Mouse (Mus musculus) kidney, postnatal 0 days (tissue): ENCODE results near the gene Zfp28. TPM values are rescaled to one million over a fixed set of nuclear protein-coding genes. Genes with fewer than 3 reads are reported as not detected.

ENCODE experiments used
- ATAC-seq: fragments of 200-750 bp; cut with Nextera tagmentation; replicated peaks from 2 replicates; pipeline ENCODE4 v1.8.0; 2017; ENCODE audit warnings: low read depth, moderate number of reproducible peaks, moderate TSS enrichment, moderate library complexity; ENCODE audit not compliant: low FRiP score
- DNase-seq: peaks from one replicate; pipeline ENCODE4 v3.0.0-alpha.2; 2016; ENCODE audit warnings: low spot score
- H3K27ac ChIP-seq: fragments of 300-500 bp; sonication (generic); 2 replicates; pipeline ENCODE4 v1.5.1; 2014; ENCODE audit warnings: mild to moderate bottlenecking
- H3K27me3 ChIP-seq: fragments of 300-500 bp; sonication (generic); 2 replicates; pipeline ENCODE4 v1.6.1; 2014; ENCODE audit warnings: low read length, mixed read lengths; ENCODE audit not compliant: insufficient read depth
- H3K36me3 ChIP-seq: fragments of 300-500 bp; sonication (generic); 2 replicates; pipeline ENCODE4 v1.6.1; 2014; ENCODE audit warnings: low read length, mixed read lengths; ENCODE audit not compliant: insufficient read depth
- H3K4me1 ChIP-seq: fragments of 300-500 bp; sonication (generic); replicated peaks from 2 replicates; pipeline ENCODE4 v1.6.1; 2014; ENCODE audit warnings: antibody characterized with exemption, low read length, mixed read lengths; ENCODE audit not compliant: insufficient read depth
- H3K4me2 ChIP-seq: fragments of 300-500 bp; sonication (generic); 2 replicates; pipeline ENCODE4 v1.6.1; 2014; ENCODE audit warnings: mild to moderate bottlenecking, low read length, moderate library complexity, mixed read lengths
- H3K4me3 ChIP-seq: fragments of 300-500 bp; sonication (generic); replicated peaks from 2 replicates; pipeline ENCODE4 v1.5.1; 2014; ENCODE audit warnings: low read depth, low read length
- H3K9ac ChIP-seq: fragments of 300-500 bp; sonication (generic); 2 replicates; pipeline ENCODE4 v1.6.1; 2014; ENCODE audit warnings: low read depth, low read length
- H3K9me3 ChIP-seq: fragments of 300-500 bp; sonication (generic); replicated peaks from 2 replicates; pipeline ENCODE4 v1.6.1; 2016; ENCODE audit warnings: low read length, inconsistent platforms, mixed read lengths
- CTCF ChIP-seq: IDR thresholded peaks from 2 replicates; pipeline ENCODE4 v1.5.1; 2016; ENCODE audit warnings: antibody characterized with exemption, low read depth, mild to moderate bottlenecking, moderate library complexity
- WGBS: fragments of 180-500 bp; shearing (Covaris S2); extraction: QIAGEN DNeasy Blood & Tissue Kit; methylation state at CpG from one replicate; pipeline ENCODE4 v1.1.7; 2014; 5-methylcytosine and 5-hydroxymethylcytosine counted together
- polyA plus RNA-seq: library from polyadenylated mRNA; unstranded; fragments of >200 nt; fragmentation: Nextera tagmentation; extraction: Ambion mirVana; gene quantifications from 2 replicates; pipeline ENCODE4 v1.2.1, GENCODE M21; 2015

Gene Zfp28
- 6.2 and 7.4 TPM in 2 replicates for polyA plus RNA-seq

- no peak within 1 kb of the TSS for H3K27ac ChIP-seq
- peak; percentile 98 for ATAC-seq
Measured at GRCm38 (mm10) chr7:6383044-6383455, at the start of gene Zfp28. Gene Zfp28, plus strand, starts transcription at chr7:6383295.

GRCm38 (mm10) chr7:6339865-6340264, 43.2 kb upstream of the Zfp28 start:
- Histone ChIP-seq H3K27me3 (no peaks in the 10 kb centered on the region), H3K4me1 (no peaks in the 10 kb centered on the region), H3K4me3 (no peak overlapping the region), H3K36me3 (no peaks in the 10 kb centered on the region), H3K9me3 (no peaks in the 10 kb centered on the region), H3K9ac (no peak overlapping the region), H3K27ac (no peak overlapping the region), H3K4me2 (no peak overlapping the region)
- ATAC-seq (no peak), DNase-seq (no peak)
- 80% methylated on average over 5 of the region's 5 CpGs for WGBS
- no peak for TF ChIP-seq CTCF

More at GRCm38 (mm10) chr7:6383044-6383455, at the start of gene Zfp28:
- no peaks in the 10 kb centered on the region for H3K27me3 ChIP-seq
- peak within 1 kb of the TSS; percentile 62 for H3K4me2 ChIP-seq
- peak; percentile 41; the same call in 1 of the 2 replicates for TF ChIP-seq CTCF
- peak within 1 kb of the TSS; percentile 54 for H3K9ac ChIP-seq
- peak; percentile 97 for DNase-seq
- H3K4me1 ChIP-seq, result 0 out of 2 replicates have a peak, but pooled peaks cover 3% of the 10 kb centered on the region
- H3K4me3 ChIP-seq, result peak within 1 kb of the TSS; percentile 50
- H3K36me3 ChIP-seq, result no peaks in the 10 kb centered on the region
- under 1% methylated on average over 28 of the region's 28 CpGs for WGBS
- no peaks in the 10 kb centered on the region for H3K9me3 ChIP-seq

- DNase-seq, result peak; percentile 69
- Histone ChIP-seq H3K36me3 (no peaks in the 10 kb centered on the region), H3K4me2 (peak within 1 kb of the TSS; percentile 64), H3K27me3 (no peaks in the 10 kb centered on the region), H3K9me3 (no peaks in the 10 kb centered on the region), H3K27ac (no peak within 1 kb of the TSS), H3K4me3 (peak within 1 kb of the TSS; percentile 64), H3K4me1 (no peaks in the 10 kb centered on the region), H3K9ac (peak within 1 kb of the TSS; percentile 57)
- under 1% methylated on average over 26 of the region's 26 CpGs for WGBS
- TF ChIP-seq CTCF, result no peak
- ATAC-seq, result peak; percentile 79
Measured at GRCm38 (mm10) chr7:6343501-6344071, 39.5 kb upstream of the Zfp28 start, which contains the start of gene Gm3854. Gene Gm3854, plus strand, starts transcription at chr7:6343759.

GRCm38 (mm10) chr7:6344124-6344523, 39.0 kb upstream of the Zfp28 start:
- no peaks in the 10 kb centered on the region for H3K27me3 ChIP-seq
- H3K4me3 ChIP-seq, result peak overlapping the region; percentile 64
- H3K9me3 ChIP-seq, result no peaks in the 10 kb centered on the region
- DNase-seq, result no peak
- no peaks in the 10 kb centered on the region for H3K36me3 ChIP-seq
- no peak for TF ChIP-seq CTCF
- no peak for ATAC-seq
- H3K9ac ChIP-seq, result peak overlapping the region; percentile 57
- H3K4me2 ChIP-seq, result peak overlapping the region; percentile 64
- H3K4me1 ChIP-seq, result no peaks in the 10 kb centered on the region
- H3K27ac ChIP-seq, result no peak overlapping the region
- WGBS, result 30% methylated on average over 10 of the region's 10 CpGs

- Histone ChIP-seq H3K4me1 (no peaks in the 10 kb centered on the region), H3K9me3 (no peaks in the 10 kb centered on the region), H3K9ac (no peak overlapping the region), H3K4me3 (no peak overlapping the region), H3K27me3 (no peaks in the 10 kb centered on the region), H3K36me3 (no peaks in the 10 kb centered on the region), H3K4me2 (no peak overlapping the region), H3K27ac (no peak overlapping the region)
- WGBS, result 73% methylated on average over 2 of the region's 2 CpGs
- no peak for ATAC-seq
- no peak for DNase-seq
- TF ChIP-seq CTCF, result no peak
Measured at GRCm38 (mm10) chr7:6358121-6358520, 25.0 kb upstream of the Zfp28 start.

GRCm38 (mm10) chr7:6358937-6359590, 24.0 kb upstream of the Zfp28 start:
- ATAC-seq (no peak), DNase-seq (peak; percentile 91)
- H3K36me3 ChIP-seq, result no peaks in the 10 kb centered on the region
- H3K4me3 ChIP-seq, result no peak overlapping the region
- H3K9me3 ChIP-seq, result no peaks in the 10 kb centered on the region
- peak; percentile 90 for TF ChIP-seq CTCF
- WGBS, result 56% methylated on average over 10 of the region's 10 CpGs
- no peak overlapping the region for H3K9ac ChIP-seq
- no peak overlapping the region for H3K4me2 ChIP-seq
- no peak overlapping the region for H3K27ac ChIP-seq
- no peaks in the 10 kb centered on the region for H3K4me1 ChIP-seq
- H3K27me3 ChIP-seq, result no peaks in the 10 kb centered on the region
